Mouse (Mus musculus) neural tube, embryonic 11.5 days (tissue): Measurements from ENCODE around the gene Dynll1. TPM values are rescaled to one million over a fixed set of nuclear protein-coding genes. Genes with fewer than 3 reads are reported as not detected.

ENCODE experiments used
- ATAC-seq: fragments of 200-750 bp; cut with Nextera tagmentation; 2 replicates; pipeline ENCODE4 v1.8.0; 2017; ENCODE audit warnings: moderate number of reproducible peaks, mild to moderate bottlenecking, moderate TSS enrichment, moderate library complexity; ENCODE audit not compliant: insufficient read depth, low FRiP score, low TSS enrichment
- DNase-seq: peaks from one replicate; pipeline ENCODE4 v3.0.0-alpha.2; 2015; ENCODE audit warnings: low spot score
- H3K27ac ChIP-seq: fragments of 300-500 bp; sonication (generic); 2 replicates; pipeline ENCODE4 v1.5.1; 2014; ENCODE audit warnings: low read depth, mild to moderate bottlenecking, low read length
- H3K27me3 ChIP-seq: fragments of 300-500 bp; sonication (generic); 2 replicates; pipeline ENCODE4 v1.6.1; 2014; ENCODE audit warnings: mild to moderate bottlenecking, low read length, mixed read lengths; ENCODE audit not compliant: control insufficient read depth, insufficient read depth
- H3K36me3 ChIP-seq: fragments of 300-500 bp; sonication (generic); 2 replicates; pipeline ENCODE4 v1.6.1; 2014; ENCODE audit warnings: mild to moderate bottlenecking, low read length, moderate library complexity, mixed read lengths; ENCODE audit not compliant: control insufficient read depth, insufficient read depth
- H3K4me1 ChIP-seq: fragments of 300-500 bp; sonication (generic); 2 replicates; pipeline ENCODE4 v1.6.1; 2014; ENCODE audit warnings: low read length, mixed read lengths; ENCODE audit not compliant: control insufficient read depth, insufficient read depth
- H3K4me2 ChIP-seq: fragments of 300-500 bp; sonication (generic); 2 replicates; pipeline ENCODE4 v1.6.1; 2014; ENCODE audit warnings: low read depth, mild to moderate bottlenecking, moderate library complexity
- H3K4me3 ChIP-seq: fragments of 300-500 bp; sonication (generic); 2 replicates; pipeline ENCODE4 v1.5.1; 2014; ENCODE audit warnings: low read depth, low read length
- H3K9ac ChIP-seq: fragments of 300-500 bp; sonication (generic); 2 replicates; pipeline ENCODE4 v1.6.1; 2014; ENCODE audit warnings: mild to moderate bottlenecking, low read length
- H3K9me3 ChIP-seq: fragments of 300-500 bp; sonication (generic); 2 replicates; pipeline ENCODE4 v1.6.1; 2016; ENCODE audit warnings: low read length; ENCODE audit not compliant: control insufficient read depth
- WGBS: fragments of 180-500 bp; shearing (Covaris S2); extraction: QIAGEN DNeasy Blood & Tissue Kit; methylation state at CpG from one replicate; pipeline ENCODE4 v1.1.7; 2014; 5-methylcytosine and 5-hydroxymethylcytosine counted together
- polyA plus RNA-seq: library from polyadenylated mRNA; unstranded; fragments of >200 nt; fragmentation: Nextera tagmentation; extraction: Ambion mirVana; gene quantifications from 2 replicates; pipeline ENCODE4 v1.2.1, GENCODE M21; 2014

Dynll1 gene
- polyA plus RNA-seq, 1 experiment from 2014 or later = 1,631 TPM

- no peak overlapping the region for H3K4me2 ChIP-seq
- H3K4me1 ChIP-seq = peaks cover 11% of the 10 kb centered on the region; the same call in 1 of the 2 replicates
- H3K27ac ChIP-seq = no peak overlapping the region
- ATAC-seq (no peak), DNase-seq (no peak)
- no peaks in the 10 kb centered on the region for H3K27me3 ChIP-seq
- 90% methylated on average over 3 of the region's 3 CpGs for WGBS
- no peak overlapping the region for H3K9ac ChIP-seq
- no peaks in the 10 kb centered on the region for H3K9me3 ChIP-seq
- H3K36me3 ChIP-seq = peaks cover 21% of the 10 kb centered on the region
- H3K4me3 ChIP-seq = no peak overlapping the region
Observed at GRCm38 (mm10) chr5:115333626-115334025, 32.8 kb upstream of the Dynll1 start.

GRCm38 (mm10) chr5:115330955-115331354, 30.2 kb upstream of the Dynll1 start:
- H3K9me3 ChIP-seq = no peaks in the 10 kb centered on the region
- WGBS = 96% methylated on average over 9 of the region's 9 CpGs
- peaks cover 21% of the 10 kb centered on the region for H3K36me3 ChIP-seq
- H3K4me2 ChIP-seq = no peak overlapping the region
- H3K27me3 ChIP-seq = no peaks in the 10 kb centered on the region
- no peak overlapping the region for H3K4me3 ChIP-seq
- H3K9ac ChIP-seq = no peak overlapping the region
- no peak overlapping the region for H3K27ac ChIP-seq
- H3K4me1 ChIP-seq = peaks cover 18% of the 10 kb centered on the region; the same call in 1 of the 2 replicates
- ATAC-seq (no peak), DNase-seq (no peak)

GRCm38 (mm10) chr5:115327610-115328548, 27.1 kb upstream of the Dynll1 start:
- H3K27me3 ChIP-seq = no peaks in the 10 kb centered on the region
- H3K9me3 ChIP-seq = no peaks in the 10 kb centered on the region
- H3K4me2 ChIP-seq = peak overlapping the region; percentile 73
- H3K9ac ChIP-seq = peak overlapping the region; percentile 91
- peak overlapping the region; percentile 80 for H3K27ac ChIP-seq
- peaks cover 19% of the 10 kb centered on the region; the same call in 1 of the 2 replicates for H3K4me1 ChIP-seq
- H3K4me3 ChIP-seq = peak overlapping the region; percentile 92
- ATAC-seq (peak; percentile 40), DNase-seq (no peak)
- 1% methylated on average over 51 of the region's 55 CpGs for WGBS
- H3K36me3 ChIP-seq = peaks cover 13% of the 10 kb centered on the region

GRCm38 (mm10) chr5:115326875-115327609, 26.2 kb upstream of the Dynll1 start, which contains the start of gene Srsf9:
Gene Srsf9 (plus strand): TSS chr5:115327177.
- H3K4me2 ChIP-seq = peak within 1 kb of the TSS; percentile 73
- WGBS = under 1% methylated on average over 75 of the region's 97 CpGs
- H3K36me3 ChIP-seq = peaks cover 11% of the 10 kb centered on the region
- H3K27ac ChIP-seq = peak within 1 kb of the TSS; percentile 80
- ATAC-seq = peak; percentile 70
- H3K9me3 ChIP-seq = no peaks in the 10 kb centered on the region
- DNase-seq = peak; percentile 95
- H3K27me3 ChIP-seq = no peaks in the 10 kb centered on the region
- H3K4me1 ChIP-seq = peaks cover 19% of the 10 kb centered on the region; the same call in 1 of the 2 replicates
- H3K9ac ChIP-seq = peak within 1 kb of the TSS; percentile 91
- H3K4me3 ChIP-seq = peak within 1 kb of the TSS; percentile 92

GRCm38 (mm10) chr5:115326256-115326831, 25.5 kb upstream of the Dynll1 start:
- ATAC-seq (no peak), DNase-seq (no peak)
- peaks cover 6% of the 10 kb centered on the region for H3K36me3 ChIP-seq
- H3K9me3 ChIP-seq = no peaks in the 10 kb centered on the region
- peak overlapping the region; percentile 92 for H3K4me3 ChIP-seq
- H3K27me3 ChIP-seq = no peaks in the 10 kb centered on the region
- H3K27ac ChIP-seq = peak overlapping the region; percentile 80
- peaks cover 19% of the 10 kb centered on the region; the same call in 1 of the 2 replicates for H3K4me1 ChIP-seq
- 33% methylated on average over 11 of the region's 11 CpGs for WGBS
- peak overlapping the region; percentile 73 for H3K4me2 ChIP-seq
- peak overlapping the region; percentile 74 for H3K9ac ChIP-seq

- ATAC-seq = no peak
- H3K36me3 ChIP-seq = no peaks in the 10 kb centered on the region
- peak; percentile 73 for DNase-seq
- WGBS = under 1% methylated on average over 22 of the region's 22 CpGs
- no peaks in the 10 kb centered on the region for H3K9me3 ChIP-seq
- H3K4me2 ChIP-seq = peak overlapping the region; percentile 67
- H3K27ac ChIP-seq = peak overlapping the region; percentile 39; the same call in 1 of the 2 replicates
- peak overlapping the region; percentile 26 for H3K4me3 ChIP-seq
- H3K4me1 ChIP-seq = peaks cover 25% of the 10 kb centered on the region
- H3K27me3 ChIP-seq = no peaks in the 10 kb centered on the region
- peak overlapping the region; percentile 56 for H3K9ac ChIP-seq
Observed at GRCm38 (mm10) chr5:115319004-115319940, 18.5 kb upstream of the Dynll1 start.

- ATAC-seq = peak; percentile 67
- peak; percentile 54 for DNase-seq
- WGBS = 2% methylated on average over 10 of the region's 10 CpGs
- no peaks in the 10 kb centered on the region for H3K36me3 ChIP-seq
- no peak overlapping the region for H3K4me3 ChIP-seq
- H3K9ac ChIP-seq = peak overlapping the region; percentile 27
- peak overlapping the region; percentile 91 for H3K27ac ChIP-seq
- no peaks in the 10 kb centered on the region for H3K9me3 ChIP-seq
- H3K4me2 ChIP-seq = peak overlapping the region; percentile 13
- peaks cover 25% of the 10 kb centered on the region for H3K4me1 ChIP-seq
- no peaks in the 10 kb centered on the region for H3K27me3 ChIP-seq
Observed at GRCm38 (mm10) chr5:115317645-115318328, 17.0 kb upstream of the Dynll1 start.
